Mouse (Mus musculus): ENCODE measurements around the gene Snrk.

The Snrk gene

DNA sequence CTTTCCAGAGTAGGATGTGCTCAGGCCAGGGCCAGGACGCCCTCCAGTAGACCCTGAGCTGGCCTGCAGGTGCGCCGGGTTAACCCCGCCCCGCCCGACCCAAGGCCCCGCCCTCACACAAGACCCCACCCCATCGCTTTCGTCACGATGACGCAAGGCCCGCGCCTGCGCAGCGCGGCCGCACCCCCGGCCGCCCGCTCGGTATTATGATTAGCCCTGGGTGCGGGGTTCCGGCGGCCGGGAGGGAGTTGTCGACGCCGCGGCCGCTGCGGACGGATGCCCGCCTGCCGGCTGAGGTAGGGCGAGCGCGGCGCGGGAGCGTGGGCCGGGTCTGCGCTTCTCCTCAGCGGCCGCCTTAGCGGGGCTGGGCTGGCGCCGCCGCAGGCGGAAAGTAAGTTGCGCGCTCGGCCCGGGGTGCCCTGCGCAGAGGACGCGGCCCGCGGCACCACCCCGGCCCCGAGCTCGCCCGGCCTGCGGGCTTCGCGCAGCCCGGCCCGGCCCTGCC, at the start of gene Snrk:
TSS of gene Snrk (plus strand) at position 155 of the 505 bp plus-strand sequence.
- DNase-seq = peak; percentile 87

DNA sequence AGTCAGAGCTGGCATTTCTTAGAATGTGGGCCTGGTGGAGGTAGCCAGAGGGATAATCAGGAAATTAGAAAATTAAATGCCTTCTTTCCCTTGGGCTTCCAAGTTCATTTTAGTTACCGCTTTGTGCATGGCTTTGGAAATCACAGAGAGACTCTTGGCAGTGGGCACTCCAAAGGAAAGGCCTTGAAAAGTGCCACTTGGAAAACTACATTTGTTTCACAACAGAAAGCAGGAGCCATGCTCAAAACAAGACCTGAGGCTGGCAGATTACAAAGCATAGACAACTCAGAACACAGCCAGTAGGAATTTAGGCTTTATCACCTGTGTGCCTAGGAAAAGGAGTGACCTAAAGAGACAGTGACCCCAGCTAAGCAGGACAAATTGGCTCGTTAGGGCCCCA, 49.4 kb upstream of the Snrk start:
- DNase-seq = no peak

GRCm38 (mm10) chr9:122069560-122070174, 47.4 kb upstream of the Snrk start:
- DNase-seq = no peak

- DNase-seq = no peak
Measured at GRCm38 (mm10) chr9:122073980-122074379, 43.1 kb upstream of the Snrk start.

DNA sequence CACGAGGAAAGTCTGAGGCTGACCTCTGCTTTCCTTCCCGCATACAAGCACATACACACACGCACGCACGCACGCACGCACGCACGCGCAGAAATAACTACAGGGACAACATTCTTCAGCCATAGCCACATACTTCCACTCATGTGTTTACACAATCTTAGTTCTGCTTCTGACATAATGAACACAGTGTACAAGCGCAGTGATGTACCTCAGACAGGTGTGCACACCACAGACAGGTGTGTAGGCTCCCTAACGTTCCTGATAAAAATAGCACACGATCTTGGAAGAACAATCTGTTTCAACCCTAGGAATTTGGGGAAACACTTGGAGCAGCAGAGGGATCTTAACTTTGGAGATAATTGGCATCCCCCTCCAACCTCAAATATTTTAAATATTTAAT, 42.5 kb upstream of the Snrk start:
- DNase-seq = no peak

- DNase-seq = no peak
Measured at GRCm38 (mm10) chr9:122078456-122078855, 38.6 kb upstream of the Snrk start.

- DNase-seq = no peak
Measured at GRCm38 (mm10) chr9:122083698-122084097, 33.4 kb upstream of the Snrk start.

GRCm38 (mm10) chr9:122084175-122084574, 32.9 kb upstream of the Snrk start:
- peak; percentile 89 for DNase-seq

DNA sequence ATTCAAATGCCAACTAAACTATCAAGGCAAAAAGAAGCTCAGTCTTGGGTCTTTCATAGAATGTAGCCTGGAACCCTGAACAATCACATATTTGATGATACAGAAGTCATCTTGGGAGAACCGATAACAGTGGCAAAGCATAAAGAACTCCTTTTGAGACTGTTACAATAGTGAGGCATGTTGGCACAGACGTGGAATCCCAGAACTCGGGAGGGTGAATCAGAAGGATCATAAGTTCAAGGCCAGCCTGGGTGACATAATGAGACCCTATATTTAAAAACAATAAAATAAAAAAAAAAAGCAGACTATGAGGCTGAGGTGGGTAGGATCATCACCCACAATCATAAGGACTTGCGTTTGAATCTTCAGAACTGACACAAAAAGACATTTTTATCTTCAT, 32.4 kb upstream of the Snrk start:
- no peak for DNase-seq

DNA sequence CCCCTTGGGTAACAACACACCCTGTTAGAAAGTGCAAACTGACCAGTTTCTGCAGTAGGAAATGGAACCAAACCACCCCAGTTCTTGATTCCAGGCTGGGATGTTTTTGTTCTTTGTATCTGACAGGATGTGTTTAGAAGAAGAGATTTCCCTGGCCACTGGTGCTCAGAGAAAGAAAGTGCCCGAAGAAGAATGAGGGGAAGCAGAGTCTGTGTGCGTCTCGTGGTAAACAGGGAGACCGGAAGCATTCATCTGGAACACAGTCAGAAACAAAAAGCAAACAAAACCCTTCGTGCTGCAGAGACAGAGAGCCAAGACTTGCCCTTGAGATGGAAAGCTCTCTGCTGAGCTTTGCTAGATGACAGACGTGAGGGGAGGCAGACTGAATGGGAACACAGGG, 32.0 kb upstream of the Snrk start:
- peak; percentile 81 for DNase-seq

DNA sequence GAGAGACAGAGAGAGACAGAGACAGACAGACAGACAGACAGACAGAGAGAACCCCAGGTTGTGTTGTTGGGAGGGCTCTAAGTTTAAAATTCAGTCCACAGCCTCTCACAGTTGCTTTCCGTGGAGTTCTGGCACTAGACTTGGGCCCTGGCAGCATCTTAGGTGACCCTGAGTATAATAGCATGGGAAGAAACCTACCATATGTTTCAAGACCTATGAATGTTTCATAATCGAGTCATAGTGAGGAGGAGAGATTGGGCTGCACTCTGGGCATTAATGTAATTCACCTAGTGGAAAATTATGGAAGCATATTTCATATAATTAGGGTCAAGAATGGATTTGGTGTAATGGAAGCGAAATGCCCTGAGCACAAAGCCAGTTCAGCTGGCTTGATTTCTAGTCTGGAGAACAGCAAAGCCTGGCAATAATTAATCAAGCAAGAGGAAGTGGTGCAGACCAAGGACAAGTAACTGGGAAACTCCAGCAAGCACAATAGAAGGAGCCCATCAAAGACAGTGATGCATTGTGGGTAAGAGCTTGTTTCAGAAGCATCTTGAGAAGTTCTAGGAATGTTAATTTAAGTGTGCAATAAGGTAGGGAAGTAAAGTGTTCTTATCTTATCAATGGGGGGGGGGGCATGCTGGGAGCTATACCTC, 31.4 kb upstream of the Snrk start:
- DNase-seq = peak; percentile 72

GRCm38 (mm10) chr9:122087086-122087485, 30.0 kb upstream of the Snrk start:
- no peak for DNase-seq

DNA sequence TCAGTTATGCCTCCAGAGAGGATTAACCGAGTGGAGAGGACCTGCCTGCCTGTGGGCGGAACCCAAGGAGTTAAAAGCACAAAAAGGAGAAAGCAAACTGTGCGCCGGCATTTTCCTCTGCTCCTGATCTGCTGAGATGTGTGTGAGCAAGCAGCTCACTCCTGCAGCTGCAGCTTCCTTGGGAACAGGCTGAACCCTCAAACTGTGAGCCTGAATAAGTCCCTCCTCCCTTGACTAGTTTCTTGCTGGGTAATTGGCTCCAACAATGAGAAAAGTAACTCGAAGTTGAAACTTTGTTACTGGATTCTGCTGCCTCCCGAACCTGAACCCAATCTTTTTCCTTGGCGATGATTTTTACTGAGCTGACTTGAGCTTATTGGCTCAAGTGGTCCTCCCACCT, 25.9 kb upstream of the Snrk start:
- no peak for DNase-seq

GRCm38 (mm10) chr9:122091782-122092228, 25.3 kb upstream of the Snrk start:
- no peak for DNase-seq

DNA sequence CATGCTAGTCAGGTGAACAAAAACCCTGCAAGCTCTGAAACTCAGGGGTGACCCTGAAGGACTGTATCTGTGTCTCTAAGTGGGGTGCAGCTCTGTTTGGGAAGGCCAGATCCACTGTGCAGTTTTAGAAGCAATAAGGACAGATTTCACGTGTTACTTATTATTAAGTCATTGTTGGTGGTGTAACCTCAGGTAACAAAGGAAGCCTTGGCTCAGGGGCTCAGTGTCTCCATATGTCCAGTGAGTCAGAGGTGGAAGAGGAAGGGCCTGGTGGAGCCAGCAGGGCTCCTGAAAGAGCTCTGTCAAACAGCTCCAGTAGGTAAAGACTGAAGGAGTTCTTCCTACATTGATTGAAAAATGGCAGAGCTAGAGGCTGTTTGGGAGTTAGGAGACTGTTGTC, 22.9 kb upstream of the Snrk start:
- no peak for DNase-seq

GRCm38 (mm10) chr9:122096822-122097511, 20.1 kb upstream of the Snrk start:
- no peak for DNase-seq

DNA sequence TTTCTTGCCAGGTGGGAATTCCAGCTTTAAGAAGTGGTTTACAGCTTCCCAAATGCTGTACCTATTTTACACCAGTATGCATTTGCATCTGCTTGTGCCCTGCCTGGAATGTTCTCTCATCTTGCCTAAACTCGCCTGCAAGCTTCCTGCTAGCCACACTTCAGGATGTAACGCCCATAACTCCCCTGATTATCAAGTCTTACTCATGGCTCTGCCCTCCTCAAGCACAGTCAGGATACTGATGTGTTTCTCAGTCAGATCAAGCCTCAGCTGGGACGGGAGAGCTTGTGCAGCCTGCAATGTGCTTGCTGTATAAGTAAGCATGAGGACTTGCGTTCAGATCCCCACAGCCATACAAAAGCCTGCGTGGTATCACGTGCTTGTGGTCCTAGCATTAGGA, 19.5 kb upstream of the Snrk start:
- DNase-seq = no peak

- no peak for DNase-seq
Measured at GRCm38 (mm10) chr9:122100584-122101127, 16.4 kb upstream of the Snrk start.

DNA sequence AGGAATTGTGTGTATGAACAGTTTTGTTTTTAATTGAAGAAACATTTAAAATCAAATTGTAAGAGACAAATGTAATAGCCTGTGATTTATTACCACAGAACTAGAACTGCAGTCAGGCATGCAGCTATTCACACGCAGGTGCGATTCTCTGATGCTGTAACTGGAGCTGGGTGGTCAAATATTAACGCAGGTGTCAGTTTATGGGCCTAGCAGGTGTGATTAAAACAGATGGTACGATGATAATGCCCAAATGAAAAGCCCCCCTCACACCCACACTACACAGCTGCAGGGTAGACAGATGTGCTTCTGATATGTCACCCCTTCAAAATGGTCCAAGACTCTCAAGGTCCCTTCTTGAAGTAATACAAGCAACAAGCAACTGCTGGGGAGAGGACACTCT, 15.9 kb upstream of the Snrk start:
- DNase-seq = no peak

- no peak for DNase-seq
Measured at GRCm38 (mm10) chr9:122103550-122104284, 13.3 kb upstream of the Snrk start.

- DNase-seq = no peak
Measured at GRCm38 (mm10) chr9:122104285-122104829, 12.7 kb upstream of the Snrk start.

GRCm38 (mm10) chr9:122107701-122108375, 9.2 kb upstream of the Snrk start:
- DNase-seq = no peak

All from kidney, adult 9 months (tissue).